Mouse (Mus musculus) gastrocnemius, postnatal 14 days (tissue): ENCODE data around the gene Ano9. TPM values are rescaled to one million over a fixed set of nuclear protein-coding genes. Genes with fewer than 3 reads are reported as not detected.

Experiments used
- DNase-seq: peaks from one replicate; pipeline ENCODE4 v3.0.0; 2021; ENCODE audit warnings: mixed read lengths
- intact Hi-C: fragments of 180-260 bp; cut with DNase I; formaldehyde crosslinking; loops from one replicate; pipeline ENCODE4 v1.15.1; 2025; ENCODE audit warnings: low total_unique reads
- long read RNA-seq, 2 experiments: library from polyadenylated mRNA; stranded (forward); transcript quantifications; one replicate each; pipeline ENCODE4 v2.0.0; 2021
- total RNA-seq, 2 experiments: library from RNA; stranded (reverse); gene quantifications; 2 replicates each; pipeline ENCODE4 v1.2.3; 2021

Gene Ano9
- total RNA-seq: not detected
- long read RNA-seq, experiment 1: 0 reads
- long read RNA-seq, experiment 2: 0 reads

DNA sequence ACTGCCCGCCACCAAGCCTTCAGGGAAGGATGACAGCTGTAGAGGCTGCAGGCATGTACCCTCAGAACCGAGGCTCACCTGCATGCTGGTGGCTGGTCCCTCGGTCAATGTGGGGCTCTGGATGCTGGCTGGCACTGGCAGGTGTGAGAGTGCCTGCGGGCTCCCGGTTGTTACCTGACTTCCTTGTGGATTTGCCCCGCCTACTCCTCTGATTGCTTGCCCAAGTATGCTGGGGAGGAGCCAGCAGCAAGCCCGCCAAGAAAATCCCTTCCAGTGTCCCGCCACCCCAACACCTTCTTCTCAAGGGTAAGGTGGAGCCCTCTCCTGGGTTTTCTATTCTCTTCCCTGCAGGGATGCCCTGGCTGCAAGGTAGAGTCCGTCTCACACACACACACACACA lies at the start of gene Ano9:
Gene Ano9, minus strand, starts transcription at position 171 of the 400 bp plus-strand sequence.
- no peak for DNase-seq
- intact Hi-C loops: no loop called here

GRCm38 (mm10) chr7:141164850-141165249 lies 47.2 kb upstream of the Ano9 start:
- no peak for DNase-seq
- intact Hi-C loops: no loop called here

DNA sequence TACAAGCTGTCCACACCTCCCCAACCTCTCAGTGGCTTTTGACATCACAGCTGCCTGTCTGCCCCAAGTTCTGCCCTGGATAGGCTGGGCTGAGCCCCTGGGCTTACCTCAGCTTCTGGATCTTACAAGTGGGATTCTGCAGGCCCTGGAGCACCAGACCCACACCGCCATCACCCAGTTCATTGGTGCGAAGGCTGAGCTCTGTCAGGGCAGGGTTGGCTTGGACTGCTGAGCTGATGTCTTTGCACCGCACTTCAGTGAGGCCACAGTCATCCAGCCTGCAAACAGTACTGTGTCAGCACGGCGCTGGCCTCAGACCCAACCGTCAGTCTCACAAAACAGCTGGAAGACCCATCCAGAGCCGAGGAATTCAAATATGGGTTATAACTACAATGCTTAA lies 46.8 kb upstream of the Ano9 start:
- no peak for DNase-seq
- intact Hi-C loops: no loop called here

- DNase-seq: no peak
- intact Hi-C loops: no loop called here
Measured at GRCm38 (mm10) chr7:141155362-141155761, 37.8 kb upstream of the Ano9 start.

DNA sequence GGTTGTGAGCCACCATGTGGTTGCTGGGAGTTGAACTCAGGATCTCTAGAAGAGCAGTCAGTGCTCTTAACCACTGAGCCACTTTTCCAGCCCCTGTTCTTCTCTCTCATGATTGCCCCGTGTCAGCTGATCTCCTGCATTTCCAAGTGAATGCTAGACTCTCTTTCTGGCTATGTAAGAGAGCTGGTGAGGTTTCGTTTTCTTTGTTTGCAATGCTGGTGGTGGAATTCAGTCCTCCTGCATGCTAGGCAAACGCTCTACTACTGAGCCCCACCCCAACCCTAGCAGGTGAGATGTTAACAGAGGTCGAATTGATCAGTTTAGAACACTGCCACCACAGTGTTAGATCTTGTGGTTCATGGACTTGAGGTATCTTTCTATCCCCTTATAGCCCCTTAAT lies 31.0 kb upstream of the Ano9 start:
- intact Hi-C loops: no loop called here
- no peak for DNase-seq

- no peak for DNase-seq
- intact Hi-C loops: no loop called here
Measured at GRCm38 (mm10) chr7:141147044-141147443, 29.4 kb upstream of the Ano9 start.

DNA sequence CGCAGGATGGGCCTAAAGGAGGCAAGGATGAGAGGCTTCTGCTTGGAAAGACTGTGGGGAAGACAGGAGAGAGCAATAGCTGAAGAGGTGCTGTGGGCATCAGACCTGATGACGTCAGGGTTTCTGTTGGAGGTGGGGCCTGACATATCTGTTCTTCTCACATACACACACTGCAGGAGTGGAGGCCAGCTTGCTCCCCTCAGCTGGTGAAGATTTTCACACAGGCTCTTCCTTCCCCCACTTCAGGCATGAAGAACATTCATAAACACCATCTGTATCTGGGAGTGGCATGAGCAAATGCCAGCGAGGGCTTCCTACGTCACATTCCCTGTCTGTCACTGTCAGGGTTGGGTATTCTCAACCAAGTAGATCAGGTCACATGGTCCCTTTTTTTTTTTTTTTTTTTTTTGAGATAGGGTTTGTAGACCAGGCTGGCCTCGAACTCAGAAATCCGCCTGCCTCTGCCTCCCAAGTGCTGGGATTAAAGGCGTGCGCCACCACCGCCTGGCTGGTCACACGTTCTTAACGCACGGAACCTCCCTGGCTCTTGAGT lies 28.5 kb upstream of the Ano9 start:
- DNase-seq: no peak
- intact Hi-C loops: no loop called here

DNA sequence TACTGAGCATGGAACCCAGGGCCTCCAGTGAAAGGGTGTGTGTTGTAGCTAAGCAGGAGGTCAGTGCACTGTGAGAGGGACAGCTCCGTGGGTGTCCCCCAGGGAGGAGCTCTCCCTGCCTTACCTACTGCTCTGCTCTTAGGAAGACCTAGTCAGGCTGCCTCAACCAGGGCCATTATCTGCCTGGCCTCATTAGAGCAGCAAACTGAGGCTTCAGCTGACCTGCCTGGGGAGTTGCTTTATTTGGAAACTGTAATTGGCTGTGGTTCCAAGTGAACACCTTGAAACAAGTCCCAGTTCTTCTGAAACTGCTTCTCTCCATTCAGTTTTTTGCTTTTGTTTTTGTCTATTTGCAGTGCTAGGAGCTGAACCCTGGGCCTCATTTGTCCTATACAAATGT lies 27.8 kb upstream of the Ano9 start:
- DNase-seq: no peak
- intact Hi-C loops: no loop called here

GRCm38 (mm10) chr7:141144650-141145049 lies 27.0 kb upstream of the Ano9 start:
- intact Hi-C loops: no loop called here

GRCm38 (mm10) chr7:141143861-141144260 lies 26.3 kb upstream of the Ano9 start:
- DNase-seq: no peak
- intact Hi-C loops: no loop called here

More at GRCm38 (mm10) chr7:141144650-141145049, 27.0 kb upstream of the Ano9 start:
- no peak for DNase-seq

GRCm38 (mm10) chr7:141143112-141143511 lies 25.5 kb upstream of the Ano9 start:
- peak; percentile 47 for DNase-seq
- intact Hi-C loops: no loop called here

- intact Hi-C loops: no loop called here
- no peak for DNase-seq
Measured at GRCm38 (mm10) chr7:141141326-141141725, 23.7 kb upstream of the Ano9 start.

- DNase-seq: no peak
- intact Hi-C loops: no loop called here
Measured at GRCm38 (mm10) chr7:141131904-141132755, 14.5 kb upstream of the Ano9 start.

DNA sequence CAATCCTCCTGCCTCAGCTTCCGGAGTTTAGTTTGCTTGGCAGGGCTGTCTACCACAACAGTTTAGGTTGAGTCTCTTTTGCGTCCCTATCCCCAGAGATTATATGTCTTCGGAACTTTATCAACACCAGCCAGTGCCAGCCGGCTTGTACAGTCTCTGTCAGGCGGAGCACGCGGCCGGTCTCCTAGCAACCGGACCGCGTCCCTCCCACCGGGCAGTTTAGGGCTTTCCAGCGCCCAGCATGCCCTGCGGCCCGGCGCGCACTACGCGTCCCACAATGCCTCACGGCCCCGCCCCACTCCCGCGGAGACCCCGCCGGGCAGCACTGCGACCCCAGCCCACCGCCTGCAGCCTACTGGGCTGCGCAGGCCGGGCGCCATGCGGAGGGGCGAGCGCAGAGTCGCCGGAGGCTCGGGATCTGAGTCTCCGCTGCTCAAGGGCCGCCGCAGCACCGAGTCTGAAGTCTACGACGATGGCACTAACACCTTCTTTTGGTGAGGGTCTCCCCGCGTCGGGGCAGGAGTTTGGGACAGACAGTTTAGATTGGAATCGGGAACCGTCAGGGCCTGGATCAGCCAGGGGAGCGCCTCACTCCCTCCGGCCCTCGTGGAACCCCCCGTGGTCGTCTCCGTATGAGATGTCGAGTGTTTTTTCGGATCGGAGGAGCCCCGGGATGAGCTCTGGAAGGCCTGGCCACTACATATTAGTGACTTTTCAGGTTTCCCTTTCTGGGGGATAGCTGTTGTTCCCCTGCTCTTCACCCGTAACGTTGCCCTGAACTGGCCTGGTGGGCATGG lies 13.6 kb upstream of the Ano9 start:
- intact Hi-C loops: no loop called here
- DNase-seq: peak; percentile 87

- intact Hi-C loops: no loop called here
- no peak for DNase-seq
Measured at GRCm38 (mm10) chr7:141123517-141123856, 5.9 kb upstream of the Ano9 start.

DNA sequence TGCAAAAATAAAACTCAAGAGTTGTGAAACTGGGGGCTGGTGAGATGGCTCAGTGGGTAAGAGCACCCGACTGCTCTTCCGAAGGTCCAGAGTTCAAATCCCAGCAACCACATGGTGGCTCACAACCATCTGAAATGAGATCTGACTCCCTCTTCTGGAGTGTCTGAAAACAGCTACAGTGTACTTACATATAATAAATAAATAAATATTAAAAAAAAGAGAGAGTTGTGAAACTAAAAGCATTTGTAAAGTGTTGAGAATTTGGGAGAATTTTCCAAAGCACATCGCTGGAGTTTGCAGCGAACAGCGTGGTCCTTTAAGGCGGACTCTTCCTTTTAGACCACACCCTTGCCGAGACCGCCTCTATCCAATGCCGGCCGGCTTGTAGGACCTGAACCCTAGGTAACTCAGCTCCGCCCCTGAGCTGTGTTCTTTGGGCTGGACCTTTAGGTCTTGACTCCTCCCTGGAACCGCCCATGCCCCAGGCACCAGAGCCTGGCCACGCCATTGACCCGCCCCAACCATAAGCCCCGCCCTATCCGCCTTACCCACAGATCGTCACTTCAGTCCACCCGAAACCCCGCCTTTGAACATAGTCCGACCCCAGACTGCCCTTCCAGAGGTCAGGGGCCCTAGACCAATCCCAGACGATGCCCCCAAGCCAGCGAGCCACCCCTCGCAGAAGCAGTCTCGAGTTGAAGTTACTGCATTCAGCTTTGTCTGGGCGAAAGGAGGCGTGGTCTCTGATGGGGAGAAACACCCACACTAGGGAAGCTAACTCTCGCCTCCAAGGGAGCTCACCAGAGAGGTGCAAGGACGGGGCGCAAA lies 5.3 kb upstream of the Ano9 start:
- DNase-seq: peak; percentile 95
- intact Hi-C loops: no loop called here

GRCm38 (mm10) chr7:141122245-141122644 lies 4.6 kb upstream of the Ano9 start, which contains the start of gene Ptdss2:
Gene Ptdss2, plus strand, starts transcription at chr7:141122382.
- intact Hi-C loops: no loop called here

DNA sequence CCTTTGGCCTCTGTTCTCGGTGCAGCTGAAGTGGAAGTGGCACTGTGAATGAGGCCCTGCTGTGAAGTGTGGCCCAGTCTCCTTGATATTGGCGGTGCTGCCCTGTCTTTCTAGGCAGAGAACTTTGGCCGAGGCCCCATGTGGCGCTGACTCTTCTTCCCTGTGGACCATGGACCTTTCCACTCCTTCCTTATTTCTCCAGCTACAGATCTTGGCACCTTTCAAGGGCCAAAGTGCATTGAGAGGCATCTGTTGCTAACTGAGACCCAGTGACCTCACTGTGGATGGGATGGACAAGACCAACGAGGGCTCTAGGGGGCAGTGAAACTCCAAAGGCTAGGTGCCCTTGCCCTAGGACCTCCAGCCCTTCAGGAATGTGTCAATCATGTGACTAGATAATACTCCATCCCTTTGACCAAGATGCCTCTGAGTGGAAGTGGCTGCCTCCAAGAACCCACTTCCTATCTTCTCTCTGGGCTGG lies 3.5 kb upstream of the Ano9 start:
- intact Hi-C loops: no loop called here
- DNase-seq: no peak

More at GRCm38 (mm10) chr7:141122245-141122644, 4.6 kb upstream of the Ano9 start, which contains the start of gene Ptdss2:
- no peak for DNase-seq

GRCm38 (mm10) chr7:141120605-141121004 lies 3.0 kb upstream of the Ano9 start:
- intact Hi-C loops: no loop called here
- DNase-seq: no peak
